Mouse (Mus musculus) left cerebral cortex, adult 2 months (tissue): ENCODE measurements around the gene Tnrc6a. TPM values are rescaled to one million over a fixed set of nuclear protein-coding genes. Genes with fewer than 3 reads are reported as not detected.
"Not testable (repeated sequence)": the region's sequence is repeated elsewhere in the genome, so short reads cannot be mapped to it uniquely, and the experiment has no call there.

Experiments used
- DNase-seq, 2 experiments: peaks; one replicate each; pipeline ENCODE4 v3.0.0; 2021 to 2022; ENCODE audit warnings: low spot score in 2 of 2, mixed read lengths in 1 of 2; ENCODE audit errors: extremely low spot score in 1 of 2
- H3K27ac ChIP-seq: fragments of 200-600 bp; 2 replicates; pipeline ENCODE4 v1.8.1; 2022
- H3K4me3 ChIP-seq: fragments of 200-600 bp; 2 replicates; pipeline ENCODE4 v1.8.1; 2022
- CTCF ChIP-seq: fragments of 200-600 bp; IDR thresholded peaks from 2 replicates; pipeline ENCODE4 v1.8.1; 2022; ENCODE audit warnings: antibody characterized with exemption, mild to moderate bottlenecking, moderate library complexity
- intact Hi-C: fragments of 180-260 bp; cut with DNase I; formaldehyde crosslinking; loops from one replicate; pipeline ENCODE4 v1.15.1; 2025
- long read RNA-seq, 2 experiments: library from polyadenylated mRNA; stranded (forward); transcript quantifications; one replicate each; pipeline ENCODE4 v2.0.0; 2021; ENCODE audit warnings: borderline mapping rate in 2 of 2
- total RNA-seq, 2 experiments: library from RNA; stranded (reverse); gene quantifications; 2 replicates each; pipeline ENCODE4 v1.2.3; 2021

Gene Tnrc6a
- total RNA-seq = 10 to 100 TPM; 59.6 to 62.4 TPM
- long read RNA-seq, experiment 1, full-length matches to known transcripts = 3 of 20 reads
- long read RNA-seq, experiment 1, partial matches to known transcripts = 6 of 20 reads
- long read RNA-seq, experiment 1, other reads (novel, unspliced or antisense) = 11 of 20 reads
- long read RNA-seq, experiment 2, full-length matches to known transcripts = 5 of 12 reads
- long read RNA-seq, experiment 2, partial matches to known transcripts = 4 of 12 reads
- long read RNA-seq, experiment 2, other reads (novel, unspliced or antisense) = 3 of 12 reads

DNA sequence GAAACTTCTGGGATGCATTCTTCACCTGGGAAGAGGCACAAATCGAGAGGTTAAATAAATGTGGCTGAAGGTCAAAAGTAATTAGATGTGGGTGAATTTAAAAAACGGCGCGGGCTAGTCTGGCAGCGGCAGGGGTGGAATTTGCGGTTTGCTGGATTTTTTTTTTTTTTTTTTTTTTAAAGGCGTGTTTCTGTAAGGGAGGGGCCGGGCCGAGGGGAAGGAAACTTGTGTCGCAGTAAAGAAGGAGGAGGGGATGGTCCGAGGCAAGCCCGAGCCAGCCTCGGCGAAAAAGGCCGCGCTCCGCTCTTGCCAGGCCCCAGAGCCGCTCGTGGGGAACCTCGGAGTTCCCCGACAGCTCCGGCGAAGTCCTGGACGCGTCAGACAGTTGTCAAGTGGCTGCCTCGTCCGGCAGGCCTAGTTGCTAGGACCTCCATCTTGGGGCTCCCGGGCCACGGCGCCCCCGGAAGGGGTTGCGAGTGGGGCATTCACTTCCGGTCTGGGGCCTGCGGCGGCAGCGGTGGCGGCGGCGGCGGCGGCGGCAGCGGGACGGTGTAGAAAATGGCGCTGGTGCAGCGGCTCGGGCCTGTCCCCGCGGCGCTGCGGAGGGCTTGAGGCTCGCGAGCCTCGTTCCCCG is at the start of gene Tnrc6a:
Gene Tnrc6a (plus strand): TSS at position 221 of the 634 bp plus-strand sequence.
- H3K27ac ChIP-seq = peak within 1 kb of the TSS; percentile 100
- H3K4me3 ChIP-seq = peak within 1 kb of the TSS; percentile 96
- DNase-seq = peak; percentile 91 to 93
- no peak for TF ChIP-seq CTCF
- intact Hi-C loops = loop anchor here (1.0 kb wide), 2 partner anchors 25 to 39 kb away; no protein-coding TSS in a partner anchor

DNA sequence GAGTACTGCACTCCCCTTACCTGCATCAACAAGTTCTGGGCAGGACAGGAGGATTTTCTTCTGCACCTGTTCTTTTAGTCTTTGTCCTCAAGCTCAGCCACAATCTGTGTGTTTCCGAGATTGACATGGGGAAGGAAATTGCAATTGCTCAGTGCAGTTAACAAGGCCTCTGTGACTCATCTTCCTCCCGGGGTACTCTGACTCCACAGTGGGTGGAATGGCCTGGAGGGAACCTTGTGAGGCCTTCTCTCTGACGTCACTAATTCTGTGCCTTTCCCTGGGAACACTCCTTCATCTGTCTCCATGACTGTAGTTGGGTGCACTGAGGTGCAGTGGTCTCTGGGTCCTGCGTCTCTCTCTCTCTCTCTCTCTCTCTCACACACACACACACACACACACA is 41.4 kb upstream of the Tnrc6a start:
- Histone ChIP-seq H3K4me3 (no peak overlapping the region), H3K27ac (no peak overlapping the region)
- no peak for DNase-seq
- intact Hi-C loops = loop anchor here (5.0 kb wide), 1 partner anchor 50 kb away; no protein-coding TSS in a partner anchor
- no peak for TF ChIP-seq CTCF

DNA sequence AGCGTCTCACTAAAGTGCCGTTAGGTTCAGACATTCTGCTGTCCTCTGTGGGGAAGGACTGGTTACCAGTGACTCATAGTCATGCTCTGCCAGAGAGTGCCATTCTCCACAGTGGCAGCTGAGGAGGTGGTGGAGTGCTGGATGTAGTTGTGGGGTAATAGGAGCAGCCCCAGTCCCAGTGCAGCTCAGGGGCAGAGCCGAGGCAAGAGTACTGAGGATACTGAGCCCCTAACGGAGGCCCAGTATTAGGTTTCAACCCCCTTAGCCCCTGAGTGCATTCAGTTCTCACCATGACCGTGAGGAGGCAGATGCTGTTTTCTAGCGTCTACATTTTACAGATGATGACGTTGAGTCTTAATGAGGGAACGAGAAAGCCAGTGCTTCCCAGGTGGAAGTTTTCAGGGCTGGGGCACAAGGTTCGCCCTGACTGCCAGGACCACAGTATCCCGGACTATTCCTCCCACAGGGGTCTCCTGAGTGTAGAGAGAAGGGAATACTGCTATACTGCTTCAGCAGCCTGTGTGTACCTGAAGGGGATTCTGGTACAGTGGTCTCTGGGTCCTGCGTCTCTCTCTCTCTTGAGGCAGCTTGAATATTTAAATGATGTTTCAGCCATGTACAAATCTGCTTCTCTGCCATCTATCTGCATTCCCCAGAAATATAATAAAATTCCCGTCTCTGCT is 40.1 kb upstream of the Tnrc6a start:
- intact Hi-C loops = loop anchor here (1.0 to 5.0 kb wide), 2 partner anchors 41 to 51 kb away; no protein-coding TSS in a partner anchor
- peak; percentile 4; the same call in 1 of the 2 replicates for TF ChIP-seq CTCF
- Histone ChIP-seq H3K4me3 (no peak overlapping the region), H3K27ac (peak overlapping the region; percentile 85)
- DNase-seq = peak; percentile 23 to 26

DNA sequence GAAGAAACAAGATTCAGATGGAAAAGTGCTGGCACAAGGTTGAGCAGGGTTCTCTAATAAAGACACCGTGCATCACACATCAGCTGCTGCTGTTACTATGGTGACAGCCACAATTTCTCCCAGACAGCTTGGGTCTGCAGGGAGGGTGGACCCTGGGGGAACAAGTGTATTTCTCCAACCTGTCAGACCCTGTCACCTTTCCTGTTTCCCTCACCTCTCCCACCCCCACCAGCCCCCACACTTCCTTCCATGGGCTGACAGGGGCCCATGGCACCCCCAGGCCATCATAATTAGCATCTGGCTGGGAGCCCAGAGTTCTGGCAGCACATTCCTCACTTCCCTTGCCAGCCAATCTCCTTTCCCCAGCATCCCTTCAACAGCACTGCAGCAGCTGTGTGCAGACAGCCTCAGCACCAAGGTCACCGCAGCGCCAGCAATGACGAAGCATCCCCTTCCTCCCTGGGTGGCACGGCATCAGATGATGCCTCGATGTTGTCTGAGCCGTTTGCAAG is 39.4 kb upstream of the Tnrc6a start:
- peak overlapping the region; percentile 27 for H3K4me3 ChIP-seq

DNA sequence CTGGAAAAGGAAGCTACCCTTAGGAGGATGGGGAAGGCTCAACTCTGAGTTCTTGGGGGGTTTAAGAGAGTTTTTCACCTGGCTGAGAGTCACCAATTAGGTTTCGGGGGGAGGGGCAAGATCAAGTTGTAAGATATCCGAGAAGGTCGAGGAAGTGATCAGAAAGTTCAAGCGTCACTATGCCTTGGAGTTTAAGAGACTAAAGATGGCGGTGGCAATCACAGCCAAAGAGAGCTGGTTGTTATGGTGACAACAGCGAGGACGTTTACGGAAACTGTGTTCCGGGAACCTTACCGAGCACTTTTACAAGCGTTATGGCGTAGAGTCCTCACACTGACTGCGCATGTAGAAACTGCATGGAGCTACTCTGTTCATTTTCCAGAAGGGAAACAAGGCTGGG is 39.0 kb upstream of the Tnrc6a start:
- DNase-seq = peak; percentile 20 to 30
- intact Hi-C loops = loop anchor here (1.0 to 5.0 kb wide), 2 partner anchors 40 to 52 kb away; no protein-coding TSS in a partner anchor
- TF ChIP-seq CTCF = no peak

More for the DNA sequence above, 39.4 kb upstream of the Tnrc6a start:
- intact Hi-C loops = loop anchor here (1.0 to 5.0 kb wide), 2 partner anchors 40 to 52 kb away; no protein-coding TSS in a partner anchor
- peak overlapping the region; percentile 85 for H3K27ac ChIP-seq
- no peak for TF ChIP-seq CTCF
- DNase-seq = peak; percentile 71 to 77

DNA sequence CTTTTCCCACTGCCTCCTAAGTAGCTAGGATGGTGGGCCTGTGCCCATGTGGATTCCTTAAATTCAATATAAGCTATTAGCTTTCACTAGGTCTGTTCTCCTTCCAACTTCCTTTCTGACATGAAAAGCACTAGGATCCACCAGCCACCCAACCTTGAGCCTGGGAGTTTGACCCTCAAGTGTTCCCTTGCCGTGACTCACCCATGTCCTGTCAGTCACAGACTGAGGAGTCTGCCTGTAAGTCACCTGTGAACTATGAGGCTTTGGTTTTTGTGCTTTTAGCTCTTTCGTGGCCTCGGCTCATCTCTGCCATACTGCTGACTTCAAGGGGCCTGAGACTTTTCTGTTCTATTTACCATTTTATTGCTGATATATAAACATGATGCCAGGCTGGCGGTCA is 34.8 kb upstream of the Tnrc6a start:
- no peak for TF ChIP-seq CTCF
- Histone ChIP-seq H3K4me3 (no peak overlapping the region), H3K27ac (no peak overlapping the region)
- DNase-seq = no peak
- intact Hi-C loops = no loop called here

More for the DNA sequence above, 39.0 kb upstream of the Tnrc6a start:
- Histone ChIP-seq H3K4me3 (peak overlapping the region; percentile 27), H3K27ac (peak overlapping the region; percentile 85)

DNA sequence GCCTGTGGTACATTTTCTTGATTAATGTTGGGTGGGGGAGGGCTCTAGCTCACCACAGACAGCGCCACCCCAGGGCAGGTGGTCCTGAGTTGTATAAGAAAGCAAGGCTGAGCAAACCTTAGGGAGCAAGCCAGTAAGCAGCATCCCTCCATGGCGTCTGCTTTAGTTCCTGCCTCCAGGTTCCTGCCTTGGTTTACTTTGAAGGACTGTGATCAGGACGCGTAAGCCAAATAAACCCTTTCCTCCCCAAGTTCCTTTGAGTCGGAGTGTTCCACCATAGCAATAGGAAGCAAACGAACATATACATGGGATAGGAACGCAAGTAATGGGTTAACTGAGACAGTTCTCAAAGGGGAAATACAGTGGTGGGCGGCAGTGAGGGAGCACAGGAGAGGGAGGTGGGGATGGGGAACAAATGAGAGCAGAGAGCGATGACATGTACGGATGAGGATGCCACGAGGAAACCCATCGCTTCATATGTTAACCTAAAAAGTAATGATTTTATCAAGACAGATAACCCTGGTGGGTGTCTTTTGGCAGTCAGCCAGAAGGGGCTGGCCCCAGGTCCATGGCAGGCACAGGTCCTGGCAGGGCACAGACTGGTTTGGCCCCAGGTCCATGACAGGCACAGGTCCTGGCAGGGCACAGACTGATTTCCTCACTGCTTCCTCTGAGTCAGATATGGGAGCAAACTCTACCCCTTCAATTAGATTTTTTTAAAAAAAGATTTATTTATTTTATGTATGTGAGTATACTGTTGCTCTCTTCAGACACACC is 27.2 kb upstream of the Tnrc6a start:
- no peak for DNase-seq
- intact Hi-C loops = no loop called here
- H3K4me3 ChIP-seq = no peak overlapping the region
- no peak for TF ChIP-seq CTCF
- no peak overlapping the region for H3K27ac ChIP-seq

DNA sequence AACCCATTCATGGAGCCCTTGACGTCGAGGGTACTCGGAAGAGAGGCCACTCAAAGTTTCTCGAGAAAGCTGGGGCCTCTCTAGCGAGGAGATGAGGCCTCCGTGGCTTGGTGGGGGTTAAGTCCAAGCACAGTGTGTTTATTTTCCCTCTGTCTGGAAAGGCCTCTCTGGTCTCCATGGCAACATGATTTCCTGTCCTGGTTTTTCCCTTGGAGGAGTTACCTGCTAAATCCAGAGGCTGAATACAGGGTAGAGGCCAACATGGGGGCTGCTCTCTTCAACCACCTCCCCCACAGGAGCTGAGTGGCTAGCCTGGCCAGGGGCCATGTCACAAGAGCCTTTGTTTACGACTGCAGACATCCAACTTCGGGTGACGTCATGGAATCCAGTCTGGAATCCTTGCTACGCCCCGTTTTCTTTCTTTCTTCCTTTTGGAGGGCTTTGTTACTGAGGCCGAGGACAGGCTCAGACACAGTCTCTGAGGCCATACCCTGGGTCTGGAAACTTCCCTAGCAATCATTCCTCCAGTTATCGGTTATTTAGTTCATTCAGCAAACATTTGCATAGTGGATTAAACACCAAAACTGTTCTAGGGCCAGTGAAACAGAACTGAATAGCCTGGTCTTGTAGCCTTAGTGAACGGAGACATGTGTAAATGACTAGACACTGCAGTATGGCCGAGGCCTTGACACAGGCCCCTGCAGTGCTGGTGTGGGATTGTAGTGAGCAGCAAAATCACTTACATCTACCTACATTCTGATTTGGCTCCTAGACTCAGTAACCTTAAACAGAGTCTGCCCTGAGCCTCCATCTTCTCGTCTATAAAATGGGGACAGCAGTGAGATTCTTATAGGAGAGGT is 25.6 kb upstream of the Tnrc6a start:
- DNase-seq = peak; percentile 55
- H3K27ac ChIP-seq = peak overlapping the region; percentile 82
- H3K4me3 ChIP-seq = no peak overlapping the region
- intact Hi-C loops = loop anchor here (1.0 kb wide), 1 partner anchor 25 kb away; the partner anchor contains the start of gene Tnrc6a
- TF ChIP-seq CTCF = no peak

GRCm38 (mm10) chr7:123101295-123101694 is 22.4 kb upstream of the Tnrc6a start:
- no peak for DNase-seq
- intact Hi-C loops = no loop called here
- Histone ChIP-seq H3K4me3 (no peak overlapping the region), H3K27ac (no peak overlapping the region)
- no peak for TF ChIP-seq CTCF

GRCm38 (mm10) chr7:123105381-123105780 is 18.3 kb upstream of the Tnrc6a start:
- H3K4me3 ChIP-seq, DNase-seq, H3K27ac ChIP-seq, intact Hi-C loops: not testable (repeated sequence)
